In genomic region chr2:90960012-90960411, GRCm38 (mm10) we compare ENCODE assay signal across 21 mouse cellular contexts. TPM values are rescaled to one million over a fixed set of nuclear protein-coding genes. Genes with fewer than 3 reads are reported as not detected.
DNase-seq lines count a peak whose midpoint lies in the region; ATAC-seq and TF ChIP-seq lines count a peak whose summit lies in the region.
"Had no signal": no experiment of that assay in that cellular context is flagged by ENCODE, and none has a peak within 500 bp of the region (broad histone marks: within the 10 kb centered on the region; RNA-seq: fewer than 3 reads in every experiment).

No protein-coding gene starts in this region.

- TF ChIP-seq EP300 in heart, adult 2 months (IDR thresholded peaks at IDR 0.05; ENCODE audit: insufficient read depth, low read depth, low read length) = no peak

- intact Hi-C loops in heart, adult 2 months (cut with DNase I) = no loop called here

- TF ChIP-seq CTCF in heart, adult 2 months (IDR thresholded peaks at IDR 0.05) = no peak

- H3K9ac ChIP-seq in heart, adult 2 months (ENCODE audit: low read depth, low read length) = no peak overlapping the region
- H3K9ac ChIP-seq: embryonic facial prominence, embryonic 12.5 days; forebrain, embryonic 15.5 days; heart, embryonic 15.5 days; hindbrain, embryonic 14.5 days had no signal

- peaks cover 5% of the 10 kb centered on the region for H3K4me1 ChIP-seq in heart, adult 2 months (ENCODE audit: control insufficient read depth, insufficient read depth, low read length)

- no peaks in the 10 kb centered on the region for H3K27me3 ChIP-seq in heart, adult 2 months (ENCODE audit: control insufficient read depth, insufficient read depth, low read length)
- H3K27me3 ChIP-seq: embryonic facial prominence, embryonic 12.5 days; forebrain, embryonic 15.5 days; heart, embryonic 15.5 days had no signal

- peak; percentile 58 for ATAC-seq in frontal cortex, adult (ENCODE audit: low TSS enrichment)
- ATAC-seq: CD4-positive, CD25-positive, alpha-beta regulatory T cell, adult 4 months; forebrain, embryonic 15.5 days had no signal

- peaks cover 4% of the 10 kb centered on the region; the same call in 1 of the 2 replicates for H3K79me2 ChIP-seq in heart, adult 2 months (replicated peaks; ENCODE audit: control insufficient read depth, insufficient read depth, low read length)

- TF ChIP-seq POLR2A in heart, adult 2 months (IDR thresholded peaks at IDR 0.05; ENCODE audit: insufficient read depth, low read depth, low read length) = no peak

- H3K4me3 ChIP-seq in heart, adult 2 months = no peak overlapping the region
- H3K4me3 ChIP-seq: embryonic facial prominence, embryonic 12.5 days; forebrain, embryonic 15.5 days; heart, embryonic 15.5 days had no signal

- WGBS in heart, adult 2 months = 91% methylated on average over 2 of the region's 2 CpGs

- no peak for DNase-seq in frontal cortex, postnatal 10 days (ENCODE audit: low spot score in 2 of 2)
- DNase-seq in left cerebral cortex, adult 18-20 months (ENCODE audit: low spot score in 2 of 2) = peak; percentile 41 to 49
- no peak for DNase-seq in left cerebral cortex, adult 8-10 months (ENCODE audit: low spot score in 2 of 2)
- peak; percentile 71 for DNase-seq in right cerebral cortex, adult 18-20 months
- DNase-seq in right cerebral cortex, postnatal 14 days = no peak
- no peak for DNase-seq in heart, adult 2 months
- DNase-seq: adrenal gland, adult 8-10 months; adrenal gland, postnatal 36 days; B cell, adult 2 months; cerebellum, adult 11 months; cerebellum, adult 8-10 months; cerebellum, postnatal 14 days; gastrocnemius, postnatal 10 days; heart, adult 18-20 months; heart, postnatal 14 days had no signal

- H3K27ac ChIP-seq in heart, adult 2 months = no peak overlapping the region
- H3K27ac ChIP-seq: embryonic facial prominence, embryonic 12.5 days; forebrain, embryonic 15.5 days; heart, embryonic 15.5 days; hindbrain, embryonic 14.5 days had no signal

- peaks cover 14% of the 10 kb centered on the region; the same call in 1 of the 2 replicates for H3K36me3 ChIP-seq in heart, adult 2 months (ENCODE audit: control insufficient read depth, insufficient read depth, low read length)
- H3K36me3 ChIP-seq: embryonic facial prominence, embryonic 12.5 days; forebrain, embryonic 15.5 days had no signal

RNA-seq across cellular contexts. Expression of gene Celf1, which starts 19.8 kb away (rescaled TPM):
- total RNA-seq in left cerebral cortex, adult 18-20 months (2021) = 100 to 1,000 TPM; 132 to 148 TPM
- 100 to 1,000 TPM; 129 to 151 (median 138) TPM for total RNA-seq in left cerebral cortex, adult 8-10 months (2022)
- total RNA-seq in heart, adult 2 months (2021) = 10 to 100 TPM; 69.2 to 77.7 TPM
- 39.2 and 74.0 TPM in 2 replicates for polyA plus RNA-seq in heart, adult 2 months (2012; rRNA removed)

RNA-seq across cellular contexts. Expression of gene Ndufs3, which starts 55.4 kb away (rescaled TPM):
- 100 to 1,000 TPM; 253 to 266 TPM for total RNA-seq in left cerebral cortex, adult 18-20 months (2021)
- total RNA-seq in left cerebral cortex, adult 8-10 months (2022) = 100 to 1,000 TPM; 244 to 284 (median 255) TPM
- total RNA-seq in heart, adult 2 months (2021) = 100 to 1,000 TPM; 770 to 910 TPM
- polyA plus RNA-seq in heart, adult 2 months (2012; rRNA removed) = 596 and 1,142 TPM in 2 replicates

RNA-seq across cellular contexts. Expression of gene Kbtbd4, which starts 55.5 kb away (rescaled TPM):
- 10 to 100 TPM; 48.0 to 57.1 TPM for total RNA-seq in left cerebral cortex, adult 18-20 months (2021)
- total RNA-seq in left cerebral cortex, adult 8-10 months (2022) = 10 to 100 TPM; 33.1 to 51.2 (median 40.3) TPM
- 10 to 100 TPM; 20.6 to 23.4 TPM for total RNA-seq in heart, adult 2 months (2021)
- polyA plus RNA-seq in heart, adult 2 months (2012; rRNA removed) = 14.0 and 23.3 TPM in 2 replicates

Comparison
In these comparisons a context has a peak if more than half of its experiments do, and no peak if none do; other contexts are left out.
1. DNase-seq: peak in left cerebral cortex, adult 18-20 months (2 of 2) and right cerebral cortex, adult 18-20 months (single experiment); none in frontal cortex, postnatal 10 days (0 of 2), left cerebral cortex, adult 8-10 months (0 of 2), right cerebral cortex, postnatal 14 days (single experiment) and heart, adult 2 months (0 of 2).